Mouse (Mus musculus) kidney, embryonic 16.5 days (tissue): ENCODE measurements around the gene Upb1. TPM values are rescaled to one million over a fixed set of nuclear protein-coding genes. Genes with fewer than 3 reads are reported as not detected.

Experiments used
- ATAC-seq: fragments of 200-750 bp; cut with Nextera tagmentation; 2 replicates; pipeline ENCODE4 v1.8.0; 2017; ENCODE audit warnings: moderate TSS enrichment; ENCODE audit not compliant: low FRiP score, low TSS enrichment
- H3K27ac ChIP-seq: fragments of 300-500 bp; sonication (generic); 2 replicates; pipeline ENCODE4 v1.5.1; 2014; ENCODE audit warnings: low read length
- H3K27me3 ChIP-seq: fragments of 300-500 bp; sonication (generic); 2 replicates; pipeline ENCODE4 v1.6.1; 2014; ENCODE audit warnings: low read length, control low read depth, mixed read lengths; ENCODE audit not compliant: insufficient read depth
- H3K36me3 ChIP-seq: fragments of 300-500 bp; sonication (generic); 2 replicates; pipeline ENCODE4 v1.6.1; 2014; ENCODE audit warnings: low read length, control low read depth, mixed read lengths; ENCODE audit not compliant: insufficient read depth
- H3K4me1 ChIP-seq: fragments of 300-500 bp; sonication (generic); 2 replicates; pipeline ENCODE4 v1.6.1; 2014; ENCODE audit warnings: low read length, control low read depth, mixed read lengths; ENCODE audit not compliant: insufficient read depth
- H3K4me2 ChIP-seq: fragments of 300-500 bp; sonication (generic); replicated peaks from 2 replicates; pipeline ENCODE4 v1.6.1; 2014; ENCODE audit warnings: low read depth, low read length
- H3K4me3 ChIP-seq: fragments of 300-500 bp; sonication (generic); 2 replicates; pipeline ENCODE4 v1.5.1; 2014; ENCODE audit warnings: mild to moderate bottlenecking, low read length
- H3K9ac ChIP-seq: fragments of 300-500 bp; sonication (generic); replicated peaks from 2 replicates; pipeline ENCODE4 v1.6.1; 2014; ENCODE audit warnings: low read length
- H3K9me3 ChIP-seq: fragments of 300-500 bp; sonication (generic); 2 replicates; pipeline ENCODE4 v1.6.1; 2016; ENCODE audit warnings: low read length, control low read depth
- WGBS: fragments of 180-500 bp; shearing (Covaris S2); extraction: QIAGEN DNeasy Blood & Tissue Kit; methylation state at CpG from one replicate; pipeline ENCODE4 v1.1.7; 2014; 5-methylcytosine and 5-hydroxymethylcytosine counted together
- polyA plus RNA-seq: library from polyadenylated mRNA; unstranded; fragments of >200 nt; fragmentation: Nextera tagmentation; extraction: Ambion mirVana; gene quantifications from 2 replicates; pipeline ENCODE4 v1.2.1, GENCODE M21; 2015

Gene Upb1
- polyA plus RNA-seq, 1 experiment from 2014 or later = 3.3 TPM

- Histone ChIP-seq H3K36me3 (no peaks in the 10 kb centered on the region), H3K27me3 (no peaks in the 10 kb centered on the region), H3K4me1 (peaks cover 4% of the 10 kb centered on the region; the same call in 1 of the 2 replicates), H3K9me3 (no peaks in the 10 kb centered on the region), H3K4me2 (no peak overlapping the region), H3K9ac (no peak overlapping the region), H3K27ac (no peak overlapping the region), H3K4me3 (no peak overlapping the region)
- 91% methylated on average over 8 of the region's 8 CpGs for WGBS
- ATAC-seq = no peak
Measured at GRCm38 (mm10) chr10:75417363-75418042, 16.6 kb downstream of the Upb1 start.

- no peak for ATAC-seq
- Histone ChIP-seq H3K4me2 (no peak overlapping the region), H3K4me1 (peaks cover 5% of the 10 kb centered on the region; the same call in 1 of the 2 replicates), H3K27me3 (no peaks in the 10 kb centered on the region), H3K27ac (no peak overlapping the region), H3K9me3 (no peaks in the 10 kb centered on the region), H3K4me3 (no peak overlapping the region), H3K36me3 (no peaks in the 10 kb centered on the region), H3K9ac (no peak overlapping the region)
- 65% methylated on average over 4 of the region's 4 CpGs for WGBS
Measured at GRCm38 (mm10) chr10:75418747-75419146, 17.8 kb downstream of the Upb1 start.

- Histone ChIP-seq H3K36me3 (no peaks in the 10 kb centered on the region), H3K4me1 (peaks cover 5% of the 10 kb centered on the region; the same call in 1 of the 2 replicates), H3K27me3 (no peaks in the 10 kb centered on the region), H3K9ac (no peak overlapping the region), H3K9me3 (no peaks in the 10 kb centered on the region), H3K27ac (no peak overlapping the region), H3K4me3 (no peak overlapping the region), H3K4me2 (no peak overlapping the region)
- ATAC-seq = no peak
- 75% methylated on average over 10 of the region's 10 CpGs for WGBS
Measured at GRCm38 (mm10) chr10:75424498-75424901, 23.6 kb downstream of the Upb1 start.

GRCm38 (mm10) chr10:75428049-75429003 lies 27.4 kb downstream of the Upb1 start:
- Histone ChIP-seq H3K27ac (no peak overlapping the region), H3K36me3 (no peaks in the 10 kb centered on the region), H3K9me3 (peaks cover 9% of the 10 kb centered on the region; the same call in 1 of the 2 replicates), H3K4me2 (no peak overlapping the region), H3K4me1 (no peaks in the 10 kb centered on the region), H3K4me3 (no peak overlapping the region), H3K9ac (no peak overlapping the region), H3K27me3 (no peaks in the 10 kb centered on the region)
- WGBS = 84% methylated on average over 13 of the region's 13 CpGs
- ATAC-seq = no peak

- 68% methylated on average over 6 of the region's 6 CpGs for WGBS
Measured at GRCm38 (mm10) chr10:75429004-75429380, 28.1 kb downstream of the Upb1 start.

GRCm38 (mm10) chr10:75429522-75430146 lies 28.7 kb downstream of the Upb1 start:
- peak overlapping the region; percentile 24; the same call in 1 of the 2 replicates for H3K27ac ChIP-seq
- H3K4me1 ChIP-seq = no peaks in the 10 kb centered on the region
- H3K4me3 ChIP-seq = no peak overlapping the region
- 85% methylated on average over 7 of the region's 7 CpGs for WGBS
- H3K4me2 ChIP-seq = no peak overlapping the region
- H3K36me3 ChIP-seq = no peaks in the 10 kb centered on the region
- H3K27me3 ChIP-seq = no peaks in the 10 kb centered on the region
- no peak for ATAC-seq
- no peak overlapping the region for H3K9ac ChIP-seq
- peaks cover 9% of the 10 kb centered on the region; the same call in 1 of the 2 replicates for H3K9me3 ChIP-seq

More at GRCm38 (mm10) chr10:75429004-75429380, 28.1 kb downstream of the Upb1 start:
- Histone ChIP-seq H3K9me3 (peaks cover 9% of the 10 kb centered on the region; the same call in 1 of the 2 replicates), H3K4me1 (no peaks in the 10 kb centered on the region), H3K4me3 (no peak overlapping the region), H3K27ac (peak overlapping the region; percentile 24; the same call in 1 of the 2 replicates), H3K9ac (no peak overlapping the region), H3K4me2 (no peak overlapping the region), H3K36me3 (no peaks in the 10 kb centered on the region), H3K27me3 (no peaks in the 10 kb centered on the region)
- peak; percentile 93 for ATAC-seq

- 91% methylated on average over 5 of the region's 5 CpGs for WGBS
Measured at GRCm38 (mm10) chr10:75430147-75430537, 29.2 kb downstream of the Upb1 start.

GRCm38 (mm10) chr10:75430633-75431032 lies 29.7 kb downstream of the Upb1 start:
- no peak overlapping the region for H3K4me2 ChIP-seq
- no peaks in the 10 kb centered on the region for H3K27me3 ChIP-seq
- no peak overlapping the region for H3K4me3 ChIP-seq
- H3K9me3 ChIP-seq = peaks cover 9% of the 10 kb centered on the region; the same call in 1 of the 2 replicates
- H3K27ac ChIP-seq = no peak overlapping the region
- no peaks in the 10 kb centered on the region for H3K4me1 ChIP-seq
- no peak for ATAC-seq
- H3K36me3 ChIP-seq = no peaks in the 10 kb centered on the region
- 90% methylated on average over 6 of the region's 6 CpGs for WGBS
- H3K9ac ChIP-seq = no peak overlapping the region

More at GRCm38 (mm10) chr10:75430147-75430537, 29.2 kb downstream of the Upb1 start:
- ATAC-seq = no peak
- H3K27me3 ChIP-seq = no peaks in the 10 kb centered on the region
- H3K27ac ChIP-seq = no peak overlapping the region
- peaks cover 9% of the 10 kb centered on the region; the same call in 1 of the 2 replicates for H3K9me3 ChIP-seq
- no peak overlapping the region for H3K4me2 ChIP-seq
- H3K4me3 ChIP-seq = no peak overlapping the region
- no peaks in the 10 kb centered on the region for H3K4me1 ChIP-seq
- no peaks in the 10 kb centered on the region for H3K36me3 ChIP-seq
- no peak overlapping the region for H3K9ac ChIP-seq

GRCm38 (mm10) chr10:75436604-75437217 lies 35.8 kb downstream of the Upb1 start:
- Histone ChIP-seq H3K4me1 (no peaks in the 10 kb centered on the region), H3K27ac (no peak overlapping the region), H3K4me3 (no peak overlapping the region), H3K36me3 (no peaks in the 10 kb centered on the region), H3K4me2 (no peak overlapping the region), H3K27me3 (no peaks in the 10 kb centered on the region), H3K9ac (no peak overlapping the region), H3K9me3 (0 out of 2 replicates have a peak, but pooled peaks cover 1% of the 10 kb centered on the region)
- 17% methylated on average over 3 of the region's 3 CpGs for WGBS
- ATAC-seq = peak; percentile 66; the same call in 1 of the 2 replicates
